Mouse (Mus musculus) MEL (cell line): ENCODE data around the gene Creb5. TPM values are rescaled to one million over a fixed set of nuclear protein-coding genes. Genes with fewer than 3 reads are reported as not detected.

Experiments
- DNase-seq: peaks from one replicate; pipeline ENCODE4 v3.0.0; 2011; ENCODE audit warnings: low read depth, low spot score
- H3K27ac ChIP-seq: 2 replicates; pipeline ENCODE4 v1.5.1; 2012; ENCODE audit warnings: low read depth, mild to moderate bottlenecking, control low read depth, low read length, moderate library complexity; ENCODE audit not compliant: control insufficient read depth
- H3K27me3 ChIP-seq, 2 experiments: fragments of 150-350 bp in 1 of 2; sonication (generic) in 1 of 2; 2 replicates each; pipeline ENCODE4 v1.6.1; 2012; ENCODE audit warnings: low read length in 2 of 2, mild to moderate bottlenecking in 2 of 2, improper control_type of control experiment in 1 of 2, moderate library complexity in 1 of 2; ENCODE audit not compliant: insufficient read depth in 2 of 2, control insufficient read depth in 1 of 2
- H3K36me3 ChIP-seq, 2 experiments: 2 replicates each; pipeline ENCODE4 v1.6.1; 2012 to 2014; ENCODE audit warnings: low read length in 2 of 2, improper control_type of control experiment in 1 of 2, inconsistent platforms in 1 of 2, mild to moderate bottlenecking in 1 of 2; ENCODE audit not compliant: insufficient read depth in 2 of 2, control insufficient read depth in 1 of 2
- H3K4me1 ChIP-seq, 2 experiments: fragments of 150-350 bp in 1 of 2; sonication (generic) in 1 of 2; 2 replicates each; pipeline ENCODE4 v1.6.1; 2012; ENCODE audit warnings: low read length in 2 of 2, improper control_type of control experiment in 1 of 2, mild to moderate bottlenecking in 1 of 2; ENCODE audit not compliant: insufficient read depth in 2 of 2, control insufficient read depth in 1 of 2
- H3K4me3 ChIP-seq, 2 experiments: fragments of 150-350 bp in 1 of 2; sonication (generic) in 1 of 2; 2 replicates each; pipeline ENCODE4 v1.5.1; 2012; ENCODE audit warnings: low read depth in 2 of 2, low read length in 2 of 2, mild to moderate bottlenecking in 2 of 2, moderate library complexity in 2 of 2, control low read depth in 1 of 2, improper control_type of control experiment in 1 of 2; ENCODE audit not compliant: control insufficient read depth in 1 of 2, insufficient read depth in 1 of 2
- H3K79me2 ChIP-seq: 2 replicates; pipeline ENCODE4 v1.6.1; 2012; ENCODE audit warnings: mild to moderate bottlenecking, low read length, moderate library complexity; ENCODE audit not compliant: control insufficient read depth, poor library complexity, insufficient read depth
- H3K9ac ChIP-seq: 2 replicates; pipeline ENCODE4 v1.6.1; 2012; ENCODE audit warnings: low read depth, mild to moderate bottlenecking, control low read depth, low read length, moderate library complexity; ENCODE audit not compliant: control insufficient read depth, poor library complexity, severe bottlenecking
- H3K9me3 ChIP-seq: fragments of 150-350 bp; sonication (generic); replicated peaks from 2 replicates; pipeline ENCODE4 v1.6.1; 2012; ENCODE audit warnings: mild to moderate bottlenecking, low read length, improper control_type of control experiment, moderate library complexity; ENCODE audit not compliant: insufficient read depth
- CTCF ChIP-seq, 3 experiments: IDR thresholded peaks in 2 of 3; conservative IDR thresholded peaks in 1 of 3; 2 replicates each; pipeline ENCODE4 v1.5.1; 2011 to 2012; ENCODE audit warnings: low read length in 3 of 3, low read depth in 2 of 3, mild to moderate bottlenecking in 2 of 3, improper control_type of control experiment in 1 of 3, inconsistent platforms in 1 of 3, mixed read lengths in 1 of 3, moderate library complexity in 1 of 3; ENCODE audit not compliant: control insufficient read depth in 1 of 3, insufficient read depth in 1 of 3, poor library complexity in 1 of 3, severe bottlenecking in 1 of 3
- E2F4 ChIP-seq: IDR thresholded peaks from 2 replicates; pipeline ENCODE4 v1.6.1; 2011; ENCODE audit warnings: low read depth, low read length, improper control_type of control experiment, borderline replicate concordance
- ELF1 ChIP-seq: IDR thresholded peaks from 2 replicates; pipeline ENCODE4 v1.6.1; 2014; ENCODE audit warnings: low read depth, mild to moderate bottlenecking, inconsistent platforms, low read length, improper control_type of control experiment, moderate library complexity
- EP300 ChIP-seq, 2 experiments: IDR thresholded peaks; 2 replicates each; pipeline ENCODE4 v1.6.1; 2011; ENCODE audit warnings: improper control_type of control experiment in 2 of 2, low read length in 2 of 2, low read depth in 1 of 2, mild to moderate bottlenecking in 1 of 2
- GATA1 ChIP-seq: IDR thresholded peaks from 2 replicates; pipeline ENCODE4 v1.6.1; 2011; ENCODE audit warnings: low read depth, low read length, improper control_type of control experiment
- HCFC1 ChIP-seq: IDR thresholded peaks from 2 replicates; pipeline ENCODE4 v1.6.1; 2012; ENCODE audit warnings: low read depth, mild to moderate bottlenecking, inconsistent platforms, low read length, improper control_type of control experiment, moderate library complexity
- MAFK ChIP-seq: IDR thresholded peaks from 2 replicates; pipeline ENCODE4 v1.6.1; 2011; ENCODE audit warnings: low read depth, mild to moderate bottlenecking, low read length, improper control_type of control experiment, borderline replicate concordance
- MAZ ChIP-seq: IDR thresholded peaks from 2 replicates; pipeline ENCODE4 v1.6.1; 2012; ENCODE audit warnings: low read depth, mild to moderate bottlenecking, inconsistent platforms, low read length, improper control_type of control experiment
- MEF2A ChIP-seq: IDR thresholded peaks from 2 replicates; pipeline ENCODE4 v1.6.1; 2014; ENCODE audit warnings: low read depth, mild to moderate bottlenecking, inconsistent platforms, low read length, improper control_type of control experiment; ENCODE audit not compliant: poor library complexity, insufficient replicate concordance, severe bottlenecking; ENCODE audit errors: extremely low read depth
- MXI1 ChIP-seq: IDR thresholded peaks from 2 replicates; pipeline ENCODE4 v1.6.1; 2011; ENCODE audit warnings: mild to moderate bottlenecking, low read depth, low read length, improper control_type of control experiment
- MYC ChIP-seq: IDR thresholded peaks from 2 replicates; pipeline ENCODE4 v1.6.1; 2011; ENCODE audit warnings: low read depth, mild to moderate bottlenecking, low read length, improper control_type of control experiment, moderate library complexity
- NELFE ChIP-seq: IDR thresholded peaks from 2 replicates; pipeline ENCODE4 v1.6.1; 2011; ENCODE audit warnings: low read depth, low read length, improper control_type of control experiment
- POLR2AphosphoS2 ChIP-seq: IDR thresholded peaks from 2 replicates; pipeline ENCODE4 v1.6.1; 2011; ENCODE audit warnings: low read length, improper control_type of control experiment
- POLR2AphosphoS5 ChIP-seq: IDR thresholded peaks from 2 replicates; pipeline ENCODE4 v1.6.1; 2012; ENCODE audit warnings: low read depth, borderline replicate concordance, mild to moderate bottlenecking, inconsistent platforms, low read length, moderate library complexity, mixed read lengths
- RAD21 ChIP-seq: IDR thresholded peaks from 2 replicates; pipeline ENCODE4 v1.6.1; 2011; ENCODE audit warnings: mild to moderate bottlenecking, low read depth, low read length, improper control_type of control experiment
- RCOR1 ChIP-seq: IDR thresholded peaks from 2 replicates; pipeline ENCODE4 v1.6.1; 2012; ENCODE audit warnings: low read depth, mild to moderate bottlenecking, inconsistent platforms, low read length, improper control_type of control experiment
- SMC3 ChIP-seq: IDR thresholded peaks from 2 replicates; pipeline ENCODE4 v1.6.1; 2011; ENCODE audit warnings: low read depth, low read length, improper control_type of control experiment
- TBP ChIP-seq: IDR thresholded peaks from 2 replicates; pipeline ENCODE4 v1.8.0; 2011; ENCODE audit warnings: low read depth, low read length, improper control_type of control experiment
- UBTF ChIP-seq: IDR thresholded peaks from 2 replicates; pipeline ENCODE4 v1.6.1; 2012; ENCODE audit warnings: low read depth, mild to moderate bottlenecking, inconsistent platforms, low read length, improper control_type of control experiment, moderate library complexity, borderline replicate concordance; ENCODE audit not compliant: insufficient read depth
- ZC3H11A ChIP-seq: IDR thresholded peaks from 2 replicates; pipeline ENCODE4 v1.6.1; 2012; ENCODE audit warnings: low read depth, mild to moderate bottlenecking, inconsistent platforms, low read length, improper control_type of control experiment
- ZMIZ1 ChIP-seq: IDR thresholded peaks from 2 replicates; pipeline ENCODE4 v1.6.1; 2012; ENCODE audit warnings: low read depth, mild to moderate bottlenecking, inconsistent platforms, low read length, improper control_type of control experiment, moderate library complexity
- ZNF384 ChIP-seq: IDR thresholded peaks from 2 replicates; pipeline ENCODE4 v1.6.1; 2012; ENCODE audit warnings: low read depth, mild to moderate bottlenecking, inconsistent platforms, low read length, improper control_type of control experiment
- polyA plus RNA-seq, 2 experiments: library from polyadenylated mRNA; stranded (reverse) in 1 of 2; unstranded in 1 of 2; fragments of >175 nt in 1 of 2; fragments of >200 nt in 1 of 2; gene quantifications; 2 replicates each; pipeline versions ENCODE4 v1.2.1 to v1.2.4; 2012; ENCODE audit warnings: low replicate concordance in 2 of 2, low read depth in 1 of 2; ENCODE audit not compliant: insufficient read length in 2 of 2, insufficient read depth in 1 of 2, missing spikeins in 1 of 2
- total RNA-seq: library from RNA; depleted of rRNA; stranded (reverse); fragments of 300-350 nt; gene quantifications from 2 replicates; pipeline ENCODE4 v1.2.3, GENCODE M21; 2012

Creb5 gene
- total and polyA plus RNA-seq, 3 experiments, result not detected

DNA sequence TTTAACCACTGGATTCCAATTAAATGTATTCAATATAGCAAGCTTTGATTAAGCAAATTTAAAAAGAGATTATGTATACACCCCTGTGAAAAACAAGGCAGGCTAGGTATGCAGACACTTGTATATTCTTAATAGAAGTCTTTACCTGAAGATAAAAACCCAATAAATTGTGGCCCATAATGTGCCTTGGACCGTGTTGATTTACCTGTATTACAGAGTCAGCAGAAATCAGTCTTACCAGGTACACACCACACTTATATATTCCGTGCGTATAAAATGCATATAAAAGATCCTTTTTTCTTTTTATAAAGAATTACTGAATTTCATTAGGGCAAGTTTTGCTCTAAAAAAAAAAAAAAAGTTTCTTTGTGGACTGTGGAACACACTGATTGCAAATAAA, 432.9 kb downstream of the Creb5 start:
- Histone ChIP-seq H3K27ac (no peak overlapping the region), H3K4me3 (no peak overlapping the region), H3K36me3 (no peaks in the 10 kb centered on the region), H3K79me2 (no peaks in the 10 kb centered on the region), H3K9me3 (no peaks in the 10 kb centered on the region), H3K4me1 (no peaks in the 10 kb centered on the region), H3K27me3 (no peaks in the 10 kb centered on the region), H3K9ac (no peak overlapping the region)
- no peak for DNase-seq
- TF ChIP-seq UBTF (no peak), ZNF384 (no peak), EP300 (IDR thresholded peaks at IDR 0.05; ENCODE audit: low read depth in 1 of 2, low read length in 2 of 2) (no peak), MXI1 (no peak), ZC3H11A (no peak), POLR2AphosphoS5 (no peak), ZMIZ1 (no peak), HCFC1 (no peak), NELFE (no peak), E2F4 (no peak), TBP (no peak), ELF1 (no peak), RCOR1 (no peak), POLR2AphosphoS2 (no peak), MAZ (no peak), RAD21 (no peak), MYC (no peak), MEF2A (no peak), MAFK (no peak)

DNA sequence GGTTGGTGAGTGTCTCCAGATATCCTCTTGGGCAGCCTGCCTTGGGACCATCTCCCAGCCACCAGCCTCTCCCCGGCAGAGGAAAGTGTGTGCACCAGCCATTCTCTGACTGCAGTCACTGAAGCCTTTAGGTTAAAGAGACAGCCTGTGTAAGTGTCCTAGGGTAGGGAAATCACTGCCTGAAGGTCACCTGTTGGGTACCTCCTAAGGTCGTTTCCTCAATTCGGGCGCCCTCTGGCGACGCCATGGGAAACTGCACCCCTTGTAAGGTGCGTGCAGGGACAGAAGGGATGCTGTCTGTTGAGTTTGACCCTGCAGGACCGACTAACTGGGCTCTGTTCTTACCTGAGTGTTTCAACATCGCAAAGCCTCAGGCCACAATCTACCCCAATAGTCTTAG, 434.5 kb downstream of the Creb5 start:
- peak; percentile 4 for DNase-seq
- H3K4me3 ChIP-seq, result no peak overlapping the region
- H3K79me2 ChIP-seq, result no peaks in the 10 kb centered on the region
- TF ChIP-seq SMC3, result 0 out of 2 replicates have a peak, but pooled peaks have one; percentile 10
- peak; percentile 15 to 43 (median 25); a peak in 5 of 6 replicates for TF ChIP-seq CTCF (IDR thresholded peaks at IDR 0.05 in 2 of 3, conservative IDR thresholded peaks at IDR 0.05 in 1 of 3; ENCODE audit: control insufficient read depth in 1 of 3, insufficient read depth in 1 of 3, low read depth in 2 of 3, low read length in 3 of 3, poor library complexity in 1 of 3, severe bottlenecking in 1 of 3)
- no peak for TF ChIP-seq GATA1
- H3K27me3 ChIP-seq, result no peaks in the 10 kb centered on the region
- no peak overlapping the region for H3K27ac ChIP-seq
- H3K4me1 ChIP-seq, result no peaks in the 10 kb centered on the region
- no peaks in the 10 kb centered on the region for H3K9me3 ChIP-seq
- no peaks in the 10 kb centered on the region for H3K36me3 ChIP-seq
- H3K9ac ChIP-seq, result no peak overlapping the region
